Mouse (Mus musculus): ENCODE results near the gene Epb41l4b.

DNA sequence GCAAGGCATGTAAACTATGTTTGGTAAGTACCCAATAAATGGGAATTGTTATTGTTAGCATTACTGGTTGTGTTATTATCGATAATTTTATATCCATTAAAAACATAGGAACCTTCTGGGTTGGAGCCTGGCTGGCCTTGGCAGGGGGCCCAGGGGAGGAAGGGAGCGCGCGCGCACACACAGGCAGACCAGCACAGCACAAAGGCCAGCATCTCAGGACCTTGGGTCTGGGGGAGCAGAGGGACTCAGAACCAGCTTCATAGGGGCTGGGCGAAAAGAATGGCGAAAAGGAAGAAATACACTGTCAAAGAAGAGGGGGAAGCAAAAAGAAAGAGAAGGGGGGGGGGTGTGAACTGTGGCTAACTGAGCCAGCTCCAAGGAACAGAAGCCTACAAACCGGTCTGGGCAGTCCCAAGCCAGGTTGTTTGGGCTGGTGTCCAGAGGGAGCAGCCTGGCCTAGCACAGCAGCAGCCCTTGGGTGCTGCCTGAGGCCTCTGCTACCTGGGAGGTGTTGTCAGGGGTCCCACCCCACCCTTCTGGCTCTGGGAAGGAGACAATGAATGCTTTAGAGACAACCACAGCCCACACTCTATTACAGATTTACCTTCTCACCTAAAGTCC is 13.4 kb upstream of the Epb41l4b start:
- no peak for TF ChIP-seq EP300 (IDR thresholded peaks at IDR 0.05; ENCODE audit: insufficient read depth, low read depth, low read length)
- no peak for TF ChIP-seq CTCF (IDR thresholded peaks at IDR 0.05; ENCODE audit: low read depth, low read length)

All from ES-Bruce4 (cell line).